Mouse (Mus musculus) MEL (cell line): ENCODE results near the gene Sik3. TPM values are rescaled to one million over a fixed set of nuclear protein-coding genes. Genes with fewer than 3 reads are reported as not detected.

Experiments
- DNase-seq: peaks from one replicate; pipeline ENCODE4 v3.0.0; 2011; ENCODE audit warnings: low read depth, low spot score
- H3K27ac ChIP-seq: 2 replicates; pipeline ENCODE4 v1.5.1; 2012; ENCODE audit warnings: low read depth, mild to moderate bottlenecking, control low read depth, low read length, moderate library complexity; ENCODE audit not compliant: control insufficient read depth
- H3K27me3 ChIP-seq, 2 experiments: fragments of 150-350 bp in 1 of 2; sonication (generic) in 1 of 2; 2 replicates each; pipeline ENCODE4 v1.6.1; 2012; ENCODE audit warnings: low read length in 2 of 2, mild to moderate bottlenecking in 2 of 2, improper control_type of control experiment in 1 of 2, moderate library complexity in 1 of 2; ENCODE audit not compliant: insufficient read depth in 2 of 2, control insufficient read depth in 1 of 2
- H3K36me3 ChIP-seq, 2 experiments: 2 replicates each; pipeline ENCODE4 v1.6.1; 2012 to 2014; ENCODE audit warnings: low read length in 2 of 2, improper control_type of control experiment in 1 of 2, inconsistent platforms in 1 of 2, mild to moderate bottlenecking in 1 of 2; ENCODE audit not compliant: insufficient read depth in 2 of 2, control insufficient read depth in 1 of 2
- H3K4me1 ChIP-seq, 2 experiments: fragments of 150-350 bp in 1 of 2; sonication (generic) in 1 of 2; 2 replicates each; pipeline ENCODE4 v1.6.1; 2012; ENCODE audit warnings: low read length in 2 of 2, improper control_type of control experiment in 1 of 2, mild to moderate bottlenecking in 1 of 2; ENCODE audit not compliant: insufficient read depth in 2 of 2, control insufficient read depth in 1 of 2
- H3K4me3 ChIP-seq, 2 experiments: fragments of 150-350 bp in 1 of 2; sonication (generic) in 1 of 2; 2 replicates each; pipeline ENCODE4 v1.5.1; 2012; ENCODE audit warnings: low read depth in 2 of 2, low read length in 2 of 2, mild to moderate bottlenecking in 2 of 2, moderate library complexity in 2 of 2, control low read depth in 1 of 2, improper control_type of control experiment in 1 of 2; ENCODE audit not compliant: control insufficient read depth in 1 of 2, insufficient read depth in 1 of 2
- H3K79me2 ChIP-seq: 2 replicates; pipeline ENCODE4 v1.6.1; 2012; ENCODE audit warnings: mild to moderate bottlenecking, low read length, moderate library complexity; ENCODE audit not compliant: control insufficient read depth, poor library complexity, insufficient read depth
- H3K9ac ChIP-seq: 2 replicates; pipeline ENCODE4 v1.6.1; 2012; ENCODE audit warnings: low read depth, mild to moderate bottlenecking, control low read depth, low read length, moderate library complexity; ENCODE audit not compliant: control insufficient read depth, poor library complexity, severe bottlenecking
- H3K9me3 ChIP-seq: fragments of 150-350 bp; sonication (generic); replicated peaks from 2 replicates; pipeline ENCODE4 v1.6.1; 2012; ENCODE audit warnings: mild to moderate bottlenecking, low read length, improper control_type of control experiment, moderate library complexity; ENCODE audit not compliant: insufficient read depth
- BHLHE40 ChIP-seq: IDR thresholded peaks from 2 replicates; pipeline ENCODE4 v1.6.1; 2012; ENCODE audit warnings: low read depth, mild to moderate bottlenecking, inconsistent platforms, low read length, improper control_type of control experiment, borderline replicate concordance
- CHD1 ChIP-seq: IDR thresholded peaks from 2 replicates; pipeline ENCODE4 v1.6.1; 2012; ENCODE audit warnings: low read depth, mild to moderate bottlenecking, inconsistent platforms, low read length, improper control_type of control experiment
- ELF1 ChIP-seq: IDR thresholded peaks from 2 replicates; pipeline ENCODE4 v1.6.1; 2014; ENCODE audit warnings: low read depth, mild to moderate bottlenecking, inconsistent platforms, low read length, improper control_type of control experiment, moderate library complexity
- GATA1 ChIP-seq: IDR thresholded peaks from 2 replicates; pipeline ENCODE4 v1.6.1; 2011; ENCODE audit warnings: low read depth, low read length, improper control_type of control experiment
- HCFC1 ChIP-seq: IDR thresholded peaks from 2 replicates; pipeline ENCODE4 v1.6.1; 2012; ENCODE audit warnings: low read depth, mild to moderate bottlenecking, inconsistent platforms, low read length, improper control_type of control experiment, moderate library complexity
- KAT2A ChIP-seq: conservative IDR thresholded peaks from 2 replicates; pipeline ENCODE4 v1.6.1; 2012; ENCODE audit warnings: low read depth, low read length, improper control_type of control experiment, inconsistent platforms
- MYB ChIP-seq: IDR thresholded peaks from 2 replicates; pipeline ENCODE4 v1.6.1; 2011; ENCODE audit warnings: mild to moderate bottlenecking, low read depth, low read length, improper control_type of control experiment
- MYC ChIP-seq: IDR thresholded peaks from 2 replicates; pipeline ENCODE4 v1.6.1; 2011; ENCODE audit warnings: low read depth, mild to moderate bottlenecking, low read length, improper control_type of control experiment, moderate library complexity
- NELFE ChIP-seq: IDR thresholded peaks from 2 replicates; pipeline ENCODE4 v1.6.1; 2011; ENCODE audit warnings: low read depth, low read length, improper control_type of control experiment
- POLR2AphosphoS5 ChIP-seq: IDR thresholded peaks from 2 replicates; pipeline ENCODE4 v1.6.1; 2012; ENCODE audit warnings: low read depth, borderline replicate concordance, mild to moderate bottlenecking, inconsistent platforms, low read length, moderate library complexity, mixed read lengths
- RCOR1 ChIP-seq: IDR thresholded peaks from 2 replicates; pipeline ENCODE4 v1.6.1; 2012; ENCODE audit warnings: low read depth, mild to moderate bottlenecking, inconsistent platforms, low read length, improper control_type of control experiment
- SIN3A ChIP-seq: IDR thresholded peaks from 2 replicates; pipeline ENCODE4 v1.6.1; 2012; ENCODE audit warnings: low read length, improper control_type of control experiment, inconsistent platforms
- TAL1 ChIP-seq: IDR thresholded peaks from 2 replicates; pipeline ENCODE4 v1.6.1; 2012; ENCODE audit warnings: mild to moderate bottlenecking, inconsistent platforms, low read length, moderate library complexity, mixed read lengths
- UBTF ChIP-seq: IDR thresholded peaks from 2 replicates; pipeline ENCODE4 v1.6.1; 2012; ENCODE audit warnings: low read depth, mild to moderate bottlenecking, inconsistent platforms, low read length, improper control_type of control experiment, moderate library complexity, borderline replicate concordance; ENCODE audit not compliant: insufficient read depth
- USF1 ChIP-seq: IDR thresholded peaks from 2 replicates; pipeline ENCODE4 v1.6.1; 2014; ENCODE audit warnings: low read depth, mild to moderate bottlenecking, inconsistent platforms, low read length, improper control_type of control experiment, moderate library complexity
- polyA plus RNA-seq, 2 experiments: library from polyadenylated mRNA; stranded (reverse) in 1 of 2; unstranded in 1 of 2; fragments of >175 nt in 1 of 2; fragments of >200 nt in 1 of 2; gene quantifications; 2 replicates each; pipeline versions ENCODE4 v1.2.1 to v1.2.4; 2012; ENCODE audit warnings: low replicate concordance in 2 of 2, low read depth in 1 of 2; ENCODE audit not compliant: insufficient read length in 2 of 2, insufficient read depth in 1 of 2, missing spikeins in 1 of 2
- total RNA-seq: library from RNA; depleted of rRNA; stranded (reverse); fragments of 300-350 nt; gene quantifications from 2 replicates; pipeline ENCODE4 v1.2.3, GENCODE M21; 2012

Sik3 gene
- total and polyA plus RNA-seq, 3 experiments: 78.7 to 111 TPM; not detected in 1

DNA sequence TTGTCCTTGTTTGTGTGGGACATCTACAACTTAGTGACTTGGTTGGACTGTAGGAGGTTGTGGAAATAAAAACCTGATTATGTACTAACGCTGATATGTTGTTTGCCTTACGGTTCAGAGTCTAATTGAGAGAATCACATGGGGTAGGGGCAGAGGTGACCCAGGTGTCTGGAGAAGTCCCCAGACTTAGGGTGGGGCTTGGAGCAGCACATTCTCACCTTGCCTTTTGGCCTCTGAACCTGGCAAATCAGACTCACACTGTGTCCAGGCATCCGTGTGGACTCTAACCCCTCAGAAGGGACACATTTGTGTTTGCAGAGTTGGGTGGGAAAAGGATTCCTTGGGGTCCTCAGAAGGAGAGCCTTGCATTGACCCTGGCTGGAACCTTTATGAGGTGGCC lies 211.5 kb downstream of the Sik3 start:
- DNase-seq: no peak
- Histone ChIP-seq H3K4me1 (peaks cover 13 to 28% of the 10 kb centered on the region in 2 experiments), H3K27ac (no peak overlapping the region), H3K27me3 (no peaks in the 10 kb centered on the region), H3K4me3 (no peak overlapping the region), H3K9ac (no peak overlapping the region), H3K36me3 (peaks cover 3 to 24% of the 10 kb centered on the region in 2 experiments), H3K79me2 (no peaks in the 10 kb centered on the region), H3K9me3 (no peaks in the 10 kb centered on the region)
- TF ChIP-seq MYB: no peak
- TF ChIP-seq NELFE: no peak
- TF ChIP-seq HCFC1: no peak
- TF ChIP-seq KAT2A: no peak
- no peak for TF ChIP-seq MYC
- TF ChIP-seq TAL1: no peak
- no peak for TF ChIP-seq RCOR1
- no peak for TF ChIP-seq ELF1
- TF ChIP-seq SIN3A: no peak
- no peak for TF ChIP-seq CHD1
- no peak for TF ChIP-seq UBTF

DNA sequence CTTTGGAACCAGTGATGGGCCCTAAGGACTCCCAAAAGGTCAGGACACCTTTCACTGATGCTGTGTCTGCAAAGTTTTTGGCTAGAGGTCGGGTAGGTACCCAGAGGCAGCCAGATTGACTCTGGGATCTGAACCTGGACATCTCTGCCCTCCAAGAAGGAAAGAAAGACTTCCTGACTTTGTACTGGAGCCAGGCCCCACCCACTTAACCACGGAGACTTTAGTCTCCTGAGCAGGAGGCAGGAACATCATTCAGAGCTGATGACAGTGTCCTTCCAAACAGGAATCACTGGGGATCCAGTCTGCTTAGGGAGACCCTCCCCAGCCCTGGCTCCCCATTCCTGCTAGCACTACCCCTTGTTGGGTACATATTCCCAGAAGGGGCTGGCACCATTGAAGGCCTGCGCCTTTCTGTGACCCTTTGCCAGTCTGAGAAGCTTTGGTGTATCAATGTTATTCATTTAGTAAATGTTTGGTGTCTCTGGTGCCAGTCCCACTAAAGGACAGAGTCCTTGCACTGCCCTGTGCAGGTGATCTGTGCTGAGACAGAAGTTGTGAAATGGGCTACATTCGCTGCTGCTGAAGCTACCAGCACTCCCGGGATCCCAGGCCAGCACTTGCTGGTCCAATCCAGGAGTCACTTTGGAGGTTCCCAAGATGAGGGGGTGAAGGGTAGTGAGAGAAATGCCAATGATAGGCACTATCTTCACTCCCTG lies 212.5 kb downstream of the Sik3 start:
- Histone ChIP-seq H3K4me3 (no peak overlapping the region), H3K79me2 (no peaks in the 10 kb centered on the region; the same call in 1 of the 2 replicates), H3K4me1 (peaks cover 13 to 31% of the 10 kb centered on the region in 2 experiments), H3K36me3 (peaks cover 3 to 24% of the 10 kb centered on the region in 2 experiments), H3K9me3 (no peaks in the 10 kb centered on the region), H3K9ac (no peak overlapping the region), H3K27ac (no peak overlapping the region; the same call in 1 of the 2 replicates), H3K27me3 (no peaks in the 10 kb centered on the region)
- no peak for DNase-seq
- TF ChIP-seq SIN3A: no peak
- no peak for TF ChIP-seq GATA1
- TF ChIP-seq USF1: no peak
- TF ChIP-seq POLR2AphosphoS5: no peak
- TF ChIP-seq KAT2A: no peak
- TF ChIP-seq BHLHE40: no peak
